In the genomic region with DNA sequence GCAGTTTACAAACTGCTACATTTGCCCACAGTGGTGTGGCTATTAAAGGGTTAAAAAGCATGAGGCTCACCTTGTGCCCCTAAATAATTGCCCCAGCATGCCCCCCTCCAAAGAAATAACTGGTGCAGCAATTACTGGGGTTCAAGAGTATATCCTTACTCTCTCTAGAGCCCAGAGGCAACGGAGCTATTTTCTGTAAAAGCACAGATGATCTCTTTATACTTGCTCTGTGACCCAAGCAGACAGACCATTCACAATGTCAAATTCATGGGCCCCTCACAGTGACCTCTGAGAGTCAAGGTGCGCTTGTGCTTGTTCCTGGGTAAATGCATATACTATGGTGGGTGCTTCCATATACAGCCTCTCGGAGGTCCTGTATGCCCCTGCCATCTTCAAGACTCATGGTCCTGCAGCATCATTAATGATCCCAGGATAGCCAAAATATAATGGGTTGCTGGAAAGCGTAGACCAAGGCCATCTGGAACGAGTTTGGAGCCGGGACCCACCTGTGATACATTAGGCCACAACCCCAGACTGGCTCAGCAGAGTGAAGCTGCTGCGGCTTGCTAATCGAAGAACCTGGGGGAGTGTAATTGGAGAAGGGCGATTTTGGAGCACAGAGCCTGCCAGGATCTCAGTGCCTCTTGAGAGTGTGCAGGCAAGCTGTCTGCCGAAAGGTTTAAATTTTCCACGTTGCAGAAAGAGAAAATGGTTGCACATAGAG, we compare ENCODE assay signal across 15 mouse cellular contexts.
DNase-seq lines count a peak whose midpoint lies in the region; ATAC-seq lines count a peak whose summit lies in the region.
"Had no signal": no experiment of that assay in that cellular context is flagged by ENCODE, and none has a peak within 500 bp of the region (broad histone marks: within the 10 kb centered on the region; RNA-seq: fewer than 3 reads in every experiment).

No protein-coding gene starts in this region.

- no peaks in the 10 kb centered on the region for H3K27me3 ChIP-seq in neural tube, embryonic 15.5 days (replicated peaks)

- WGBS in neural tube, embryonic 15.5 days: 78% methylated on average over 11 of the region's 11 CpGs

- no peak overlapping the region for H3K4me2 ChIP-seq in neural tube, embryonic 15.5 days

- H3K36me3 ChIP-seq in neural tube, embryonic 15.5 days: no peaks in the 10 kb centered on the region
- H3K36me3 ChIP-seq: G1E had no signal

- H3K4me3 ChIP-seq in neural tube, embryonic 15.5 days (replicated peaks): no peak overlapping the region
- H3K4me3 ChIP-seq: myocyte had no signal

- intact Hi-C loops in gastrocnemius, postnatal 14 days (cut with DNase I; ENCODE audit: low total_unique reads): no loop called here

- no peaks in the 10 kb centered on the region for H3K9me3 ChIP-seq in neural tube, embryonic 15.5 days (replicated peaks)

- no peaks in the 10 kb centered on the region for H3K4me1 ChIP-seq in neural tube, embryonic 15.5 days

- no peak for ATAC-seq in neural tube, embryonic 15.5 days (ENCODE audit: low FRiP score)
- ATAC-seq: activated CD4-positive, CD25-positive, alpha-beta regulatory T cell, adult 4 months had no signal

- DNase-seq in gastrocnemius, adult 18-20 months (ENCODE audit: low spot score): peak; percentile 24
- no peak for DNase-seq in gastrocnemius, postnatal 10 days
- DNase-seq in neural tube, embryonic 10.5 days (ENCODE audit: extremely low spot score, low spot score): peak; percentile 73
- DNase-seq in gastrocnemius, postnatal 14 days: peak; percentile 31
- peak; percentile 24 for DNase-seq in skeletal muscle tissue, adult 2 months (ENCODE audit: low read depth, low spot score)
- DNase-seq in right cerebral cortex, postnatal 25 days: no peak
- no peak for DNase-seq in thymus, postnatal 0 days (ENCODE audit: low spot score)
- DNase-seq: B cell, adult 2 months; cerebellum, adult 9-10 months; kidney, adult 9 months; layer of hippocampus, postnatal 36 days had no signal

- H3K27ac ChIP-seq in neural tube, embryonic 15.5 days (replicated peaks): no peak overlapping the region

- H3K9ac ChIP-seq in neural tube, embryonic 15.5 days (replicated peaks): no peak overlapping the region

Comparison
In these comparisons a context has a peak if more than half of its experiments do, and no peak if none do; other contexts are left out.
1. DNase-seq: peak in gastrocnemius, adult 18-20 months (single experiment), neural tube, embryonic 10.5 days (single experiment), gastrocnemius, postnatal 14 days (single experiment) and skeletal muscle tissue, adult 2 months (single experiment); none in gastrocnemius, postnatal 10 days (single experiment), right cerebral cortex, postnatal 25 days (single experiment) and thymus, postnatal 0 days (single experiment).